Mouse (Mus musculus) myocyte (in vitro differentiated cells): ENCODE results near the gene Fhad1. TPM values are rescaled to one million over a fixed set of nuclear protein-coding genes. Genes with fewer than 3 reads are reported as not detected.

Source experiments
- H3K27me3 ChIP-seq: one replicate; pipeline ENCODE4 v1.6.1; 2011; ENCODE audit not compliant: control insufficient read depth, insufficient read depth, insufficient read length
- H3K36me3 ChIP-seq: one replicate; pipeline ENCODE4 v1.6.1; 2011; ENCODE audit not compliant: control insufficient read depth, insufficient read depth
- H3K4me2 ChIP-seq: one replicate; pipeline ENCODE4 v1.6.1; 2011; ENCODE audit warnings: low read depth, control low read depth
- H3K4me3 ChIP-seq: one replicate; pipeline ENCODE4 v1.5.1; 2011; ENCODE audit warnings: mild to moderate bottlenecking, control low read depth, moderate library complexity
- H3K79me2 ChIP-seq: one replicate; pipeline ENCODE4 v1.6.1; 2011; ENCODE audit not compliant: control insufficient read depth, insufficient read depth
- H3ac ChIP-seq: one replicate; pipeline ENCODE4 v1.6.1; 2011; ENCODE audit not compliant: control insufficient read depth, insufficient read length
- CEBPB ChIP-seq: IDR thresholded peaks from 2 replicates; pipeline ENCODE4 v1.6.1; 2011; ENCODE audit warnings: mild to moderate bottlenecking, moderate library complexity; ENCODE audit not compliant: poor library complexity, insufficient read depth, severe bottlenecking
- E2F4 ChIP-seq: IDR thresholded peaks from one replicate; pipeline ENCODE4 v1.6.1; 2011; ENCODE audit warnings: mild to moderate bottlenecking, control low read depth, moderate library complexity; ENCODE audit not compliant: insufficient read depth
- MAX ChIP-seq: IDR thresholded peaks from one replicate; pipeline ENCODE4 v1.6.1; 2011; ENCODE audit warnings: low read depth, mild to moderate bottlenecking, control low read depth
- MYOD1 ChIP-seq, 3 experiments: IDR thresholded peaks; one replicate each; pipeline ENCODE4 v1.6.1; 2011; ENCODE audit warnings: control low read depth in 2 of 3, low read depth in 2 of 3, mild to moderate bottlenecking in 2 of 3, moderate library complexity in 1 of 3; ENCODE audit not compliant: insufficient read length in 2 of 3, control insufficient read depth in 1 of 3
- MYOG ChIP-seq, 3 experiments: IDR thresholded peaks; one replicate each; pipeline ENCODE4 v1.6.1; 2011; ENCODE audit warnings: control low read depth in 2 of 3, low read depth in 2 of 3, mild to moderate bottlenecking in 2 of 3; ENCODE audit not compliant: insufficient read length in 2 of 3, control insufficient read depth in 1 of 3, insufficient read depth in 1 of 3
- POLR2A ChIP-seq: IDR thresholded peaks from one replicate; pipeline ENCODE4 v1.6.1; 2011; ENCODE audit warnings: low read depth, mild to moderate bottlenecking, control low read depth, moderate library complexity; ENCODE audit not compliant: insufficient read length
- POLR2AphosphoS2 ChIP-seq: IDR thresholded peaks from one replicate; pipeline ENCODE4 v1.6.1; 2011; ENCODE audit warnings: low read depth, control low read depth; ENCODE audit not compliant: insufficient read length
- REST ChIP-seq: IDR thresholded peaks from one replicate; pipeline ENCODE4 v1.6.1; 2011; ENCODE audit warnings: mild to moderate bottlenecking, control low read depth, moderate library complexity; ENCODE audit not compliant: insufficient read depth, insufficient read length
- SRF ChIP-seq: IDR thresholded peaks from one replicate; pipeline ENCODE4 v1.6.1; 2011; ENCODE audit warnings: low read depth; ENCODE audit not compliant: control insufficient read depth, insufficient read length
- TCF12 ChIP-seq: IDR thresholded peaks from one replicate; pipeline ENCODE4 v1.6.1; 2011; ENCODE audit warnings: mild to moderate bottlenecking, control low read depth; ENCODE audit not compliant: poor library complexity, insufficient read depth, severe bottlenecking
- TCF3 ChIP-seq: IDR thresholded peaks from one replicate; pipeline ENCODE4 v1.6.1; 2011; ENCODE audit warnings: low read depth, control low read depth; ENCODE audit not compliant: insufficient read length
- USF1 ChIP-seq: IDR thresholded peaks from one replicate; pipeline ENCODE4 v1.6.1; 2011; ENCODE audit warnings: low read depth, mild to moderate bottlenecking, control low read depth, moderate library complexity
- polyA plus RNA-seq: library from polyadenylated mRNA; unstranded; fragments of >200 nt; fragmentation: generic; extraction: Trizol; gene quantifications from one replicate; pipeline ENCODE4 v1.2.1, GENCODE M21; 2012; ENCODE audit warnings: missing spikeins

Gene Fhad1
- polyA plus RNA-seq, 1 experiment, result 0.17 TPM

- Histone ChIP-seq H3K4me2 (no peak overlapping the region), H3ac (no peak overlapping the region), H3K27me3 (no peaks in the 10 kb centered on the region), H3K79me2 (no peaks in the 10 kb centered on the region), H3K36me3 (no peaks in the 10 kb centered on the region), H3K4me3 (no peak overlapping the region)
- TF ChIP-seq TCF3, result no peak
- no peak for TF ChIP-seq POLR2AphosphoS2
- no peak for TF ChIP-seq MYOD1 (IDR thresholded peaks at IDR 0.05; ENCODE audit: control insufficient read depth in 1 of 3, insufficient read length in 2 of 3, low read depth in 2 of 3)
- TF ChIP-seq TCF12, result no peak
- TF ChIP-seq MYOG (IDR thresholded peaks at IDR 0.05; ENCODE audit: control insufficient read depth in 1 of 3, insufficient read depth in 1 of 3, insufficient read length in 2 of 3, low read depth in 2 of 3), result no peak
- TF ChIP-seq E2F4, result no peak
- TF ChIP-seq USF1, result no peak
- no peak for TF ChIP-seq SRF
Measured at GRCm38 (mm10) chr4:141978582-141978981, 36.3 kb downstream of the Fhad1 start.

- TF ChIP-seq MYOG (IDR thresholded peaks at IDR 0.05; ENCODE audit: control insufficient read depth in 1 of 3, insufficient read depth in 1 of 3, insufficient read length in 2 of 3, low read depth in 2 of 3), result no peak
- no peak for TF ChIP-seq TCF12
- no peak for TF ChIP-seq MYOD1 (IDR thresholded peaks at IDR 0.05; ENCODE audit: control insufficient read depth in 1 of 3, insufficient read length in 2 of 3, low read depth in 2 of 3)
- TF ChIP-seq CEBPB, result no peak
- no peak for TF ChIP-seq TCF3
- no peak for TF ChIP-seq REST
- no peak for TF ChIP-seq E2F4
- TF ChIP-seq SRF, result no peak
- TF ChIP-seq MAX, result no peak
- no peak for TF ChIP-seq POLR2A
- no peak for TF ChIP-seq POLR2AphosphoS2
- no peak for TF ChIP-seq USF1
- H3K4me3 ChIP-seq, result no peak overlapping the region
- no peaks in the 10 kb centered on the region for H3K79me2 ChIP-seq
- no peaks in the 10 kb centered on the region for H3K27me3 ChIP-seq
- H3K36me3 ChIP-seq, result no peaks in the 10 kb centered on the region
- no peak overlapping the region for H3ac ChIP-seq
- H3K4me2 ChIP-seq, result no peak overlapping the region
Measured at GRCm38 (mm10) chr4:141977346-141977745, 37.5 kb downstream of the Fhad1 start.

GRCm38 (mm10) chr4:141976163-141976562, 38.7 kb downstream of the Fhad1 start:
- H3K4me3 ChIP-seq, result no peak overlapping the region
- H3K27me3 ChIP-seq, result no peaks in the 10 kb centered on the region
- no peak overlapping the region for H3ac ChIP-seq
- H3K4me2 ChIP-seq, result no peak overlapping the region
- H3K79me2 ChIP-seq, result no peaks in the 10 kb centered on the region
- no peaks in the 10 kb centered on the region for H3K36me3 ChIP-seq
- no peak for TF ChIP-seq REST
- TF ChIP-seq POLR2AphosphoS2, result no peak
- no peak for TF ChIP-seq TCF12
- no peak for TF ChIP-seq SRF
- TF ChIP-seq POLR2A, result no peak
- TF ChIP-seq TCF3, result no peak
- no peak for TF ChIP-seq USF1
- TF ChIP-seq E2F4, result no peak
- TF ChIP-seq MYOD1 (IDR thresholded peaks at IDR 0.05; ENCODE audit: control insufficient read depth in 1 of 3, insufficient read length in 2 of 3, low read depth in 2 of 3), result no peak
- TF ChIP-seq MAX, result no peak
- TF ChIP-seq MYOG (IDR thresholded peaks at IDR 0.05; ENCODE audit: control insufficient read depth in 1 of 3, insufficient read depth in 1 of 3, insufficient read length in 2 of 3, low read depth in 2 of 3), result no peak

- no peaks in the 10 kb centered on the region for H3K36me3 ChIP-seq
- H3K79me2 ChIP-seq, result no peaks in the 10 kb centered on the region
- TF ChIP-seq TCF12, result peak; percentile 71
- TF ChIP-seq POLR2AphosphoS2, result no peak
- no peak for TF ChIP-seq POLR2A
- no peak for TF ChIP-seq REST
- peak; percentile 68 to 92 (median 85) for TF ChIP-seq MYOG (IDR thresholded peaks at IDR 0.05; ENCODE audit: control insufficient read depth in 1 of 3, insufficient read depth in 1 of 3, insufficient read length in 2 of 3, low read depth in 2 of 3)
- no peak for TF ChIP-seq E2F4
- TF ChIP-seq CEBPB, result no peak
- TF ChIP-seq SRF, result no peak
- peak; percentile 42 for TF ChIP-seq TCF3
- TF ChIP-seq MAX, result no peak
- no peak for TF ChIP-seq USF1
- peak; percentile 68 to 88 (median 69) for TF ChIP-seq MYOD1 (IDR thresholded peaks at IDR 0.05; ENCODE audit: control insufficient read depth in 1 of 3, insufficient read length in 2 of 3, low read depth in 2 of 3)
- H3ac ChIP-seq, result no peak overlapping the region
- H3K4me3 ChIP-seq, result no peak overlapping the region
- H3K4me2 ChIP-seq, result peak overlapping the region; percentile 32
- H3K27me3 ChIP-seq, result no peaks in the 10 kb centered on the region
Measured at GRCm38 (mm10) chr4:141964575-141964974, 50.3 kb downstream of the Fhad1 start.

- TF ChIP-seq MYOG (IDR thresholded peaks at IDR 0.05; ENCODE audit: control insufficient read depth in 1 of 3, insufficient read depth in 1 of 3, insufficient read length in 2 of 3, low read depth in 2 of 3) (no peak), E2F4 (no peak)
- H3K4me2 ChIP-seq, result peak overlapping the region; percentile 32
Measured at GRCm38 (mm10) chr4:141963907-141964306, 51.0 kb downstream of the Fhad1 start.

More at GRCm38 (mm10) chr4:141963907-141964306, 51.0 kb downstream of the Fhad1 start:
- Histone ChIP-seq H3K27me3 (no peaks in the 10 kb centered on the region), H3K4me3 (no peak overlapping the region), H3K36me3 (no peaks in the 10 kb centered on the region), H3ac (no peak overlapping the region), H3K79me2 (no peaks in the 10 kb centered on the region)
